Mouse (Mus musculus) kidney, adult 2 months (tissue): ENCODE results near the gene Asb18. TPM values are rescaled to one million over a fixed set of nuclear protein-coding genes. Genes with fewer than 3 reads are reported as not detected.

Experiments
- DNase-seq: peaks from one replicate; pipeline ENCODE4 v3.0.0; 2021
- H3K27ac ChIP-seq: fragments of 200-500 bp; 2 replicates; pipeline ENCODE4 v1.5.1; 2012; ENCODE audit warnings: low read depth, low read length, control low read depth, inconsistent platforms; ENCODE audit not compliant: insufficient read depth
- H3K27me3 ChIP-seq: fragments of 200-500 bp; replicated peaks from 2 replicates; pipeline ENCODE4 v1.6.1; 2012; ENCODE audit warnings: mild to moderate bottlenecking, moderate library complexity, low read length, inconsistent platforms; ENCODE audit not compliant: control insufficient read depth, insufficient read depth
- H3K36me3 ChIP-seq: fragments of 200-500 bp; 2 replicates; pipeline ENCODE4 v1.6.1; 2012; ENCODE audit warnings: mild to moderate bottlenecking, moderate library complexity, low read length, inconsistent platforms; ENCODE audit not compliant: control insufficient read depth, insufficient read depth
- H3K4me1 ChIP-seq: fragments of 200-500 bp; 2 replicates; pipeline ENCODE4 v1.6.1; 2011; ENCODE audit warnings: low read length; ENCODE audit not compliant: control insufficient read depth, insufficient read depth
- H3K4me3 ChIP-seq: fragments of 200-500 bp; 2 replicates; pipeline ENCODE4 v1.5.1; 2011; ENCODE audit warnings: mild to moderate bottlenecking, low read depth, low read length, control low read depth; ENCODE audit not compliant: insufficient read depth
- CTCF ChIP-seq: fragments of 200-500 bp; conservative IDR thresholded peaks from 2 replicates; pipeline ENCODE4 v1.5.1; 2011; ENCODE audit warnings: low read depth, mild to moderate bottlenecking, control low read depth, low read length, moderate library complexity, mixed read lengths; ENCODE audit not compliant: insufficient read depth, insufficient read length
- POLR2A ChIP-seq: fragments of 200-500 bp; IDR thresholded peaks from one replicate; pipeline ENCODE4 v1.6.1; 2011; ENCODE audit warnings: low read depth, low read length, control low read depth
- WGBS: fragments of 180-500 bp; shearing (Covaris S2); methylation state at CpG from one replicate; pipeline ENCODE4 v1.1.7; 2018; 5-methylcytosine and 5-hydroxymethylcytosine counted together
- polyA plus RNA-seq: library from polyadenylated mRNA; depleted of rRNA; stranded (reverse); fragments of >200 nt; gene quantifications from 2 replicates; pipeline ENCODE4 v1.2.3, GENCODE M21; 2012

The Asb18 gene
- polyA plus RNA-seq, 1 experiment, result 0.81 TPM

GRCm38 (mm10) chr1:89939981-89940726, 74.3 kb downstream of the Asb18 start:
- no peaks in the 10 kb centered on the region for H3K36me3 ChIP-seq
- TF ChIP-seq POLR2A (no peak), CTCF (peak; percentile 71)
- peak; percentile 80 for DNase-seq
- no peak overlapping the region for H3K27ac ChIP-seq
- H3K4me3 ChIP-seq, result no peak overlapping the region
- H3K27me3 ChIP-seq, result peaks cover 13% of the 10 kb centered on the region
- WGBS, result 6% methylated on average over 34 of the region's 34 CpGs
- H3K4me1 ChIP-seq, result no peaks in the 10 kb centered on the region

GRCm38 (mm10) chr1:89939596-89939960, 74.9 kb downstream of the Asb18 start:
- WGBS, result 37% methylated on average over 16 of the region's 16 CpGs
- Histone ChIP-seq H3K4me3 (no peak overlapping the region), H3K27ac (no peak overlapping the region), H3K36me3 (no peaks in the 10 kb centered on the region), H3K4me1 (no peaks in the 10 kb centered on the region), H3K27me3 (peaks cover 13% of the 10 kb centered on the region)
- DNase-seq, result no peak
- TF ChIP-seq POLR2A, result no peak
- no peak for TF ChIP-seq CTCF

GRCm38 (mm10) chr1:89938884-89939595, 75.4 kb downstream of the Asb18 start:
- DNase-seq, result no peak
- 51% methylated on average over 16 of the region's 16 CpGs for WGBS
- TF ChIP-seq POLR2A, result no peak
- TF ChIP-seq CTCF, result peak; percentile 44
- Histone ChIP-seq H3K27ac (no peak overlapping the region), H3K4me1 (no peaks in the 10 kb centered on the region), H3K27me3 (peaks cover 13% of the 10 kb centered on the region), H3K36me3 (no peaks in the 10 kb centered on the region), H3K4me3 (no peak overlapping the region)

- no peaks in the 10 kb centered on the region for H3K36me3 ChIP-seq
- no peak overlapping the region for H3K4me3 ChIP-seq
- H3K27ac ChIP-seq, result no peak overlapping the region
- no peak for DNase-seq
- no peak for TF ChIP-seq POLR2A
- no peak for TF ChIP-seq CTCF
- H3K4me1 ChIP-seq, result no peaks in the 10 kb centered on the region
- H3K27me3 ChIP-seq, result peaks cover 13% of the 10 kb centered on the region
- WGBS, result 8% methylated on average over 29 of the region's 29 CpGs
Observed at GRCm38 (mm10) chr1:89935493-89936348, 78.7 kb downstream of the Asb18 start.

GRCm38 (mm10) chr1:89934316-89935260, 79.9 kb downstream of the Asb18 start:
- Histone ChIP-seq H3K4me3 (no peak overlapping the region), H3K27me3 (peaks cover 13% of the 10 kb centered on the region), H3K27ac (no peak overlapping the region), H3K4me1 (no peaks in the 10 kb centered on the region), H3K36me3 (no peaks in the 10 kb centered on the region)
- 26% methylated on average over 19 of the region's 19 CpGs for WGBS
- TF ChIP-seq CTCF (no peak), POLR2A (no peak)
- no peak for DNase-seq

GRCm38 (mm10) chr1:89933786-89934185, 80.7 kb downstream of the Asb18 start:
- Histone ChIP-seq H3K27me3 (peaks cover 13% of the 10 kb centered on the region), H3K27ac (no peak overlapping the region), H3K36me3 (no peaks in the 10 kb centered on the region), H3K4me1 (no peaks in the 10 kb centered on the region), H3K4me3 (no peak overlapping the region)
- WGBS, result 16% methylated on average over 21 of the region's 21 CpGs
- no peak for TF ChIP-seq CTCF
- TF ChIP-seq POLR2A, result no peak
- no peak for DNase-seq
